Mouse (Mus musculus): ENCODE measurements around the gene Zfp811.
A peak's percentile ranks its signal among the peaks of the same experiment; 100 is the strongest.
"Not testable (repeated sequence)": the region's sequence is repeated elsewhere in the genome, so short reads cannot be mapped to it uniquely, and the experiment has no call there.

The Zfp811 gene

GRCm38 (mm10) chr17:32809544-32810374, at the start of gene Zfp811:
Gene Zfp811 (minus strand): TSS chr17:32809931.
- DNase-seq: peak; percentile 79

GRCm38 (mm10) chr17:32856713-32857112, 47.0 kb upstream of the Zfp811 start:
- DNase-seq: not testable (repeated sequence)

DNA sequence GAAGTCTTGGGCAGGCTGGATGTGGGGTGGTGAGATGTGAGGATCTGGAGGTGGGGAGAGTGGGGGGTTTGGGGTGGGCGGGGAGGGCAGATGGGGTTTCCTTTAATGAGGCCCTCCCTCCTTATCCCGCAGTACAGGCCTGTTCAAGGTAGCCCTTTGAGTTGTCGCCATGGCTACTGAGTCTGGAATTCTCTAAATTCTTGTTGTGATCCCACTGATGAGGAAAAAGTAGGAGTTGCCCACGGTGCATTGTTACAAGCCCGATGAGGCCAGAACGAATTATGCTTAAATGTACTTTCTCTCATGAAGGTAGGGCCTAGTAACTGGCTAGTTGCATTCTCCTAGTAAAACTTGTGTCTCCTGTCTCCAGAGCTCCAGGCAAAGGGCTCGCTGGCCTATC, 41.9 kb upstream of the Zfp811 start:
- no peak for DNase-seq

- no peak for DNase-seq
Measured at GRCm38 (mm10) chr17:32841388-32841787, 31.7 kb upstream of the Zfp811 start.

GRCm38 (mm10) chr17:32839083-32839802, 29.5 kb upstream of the Zfp811 start:
- no peak for DNase-seq

DNA sequence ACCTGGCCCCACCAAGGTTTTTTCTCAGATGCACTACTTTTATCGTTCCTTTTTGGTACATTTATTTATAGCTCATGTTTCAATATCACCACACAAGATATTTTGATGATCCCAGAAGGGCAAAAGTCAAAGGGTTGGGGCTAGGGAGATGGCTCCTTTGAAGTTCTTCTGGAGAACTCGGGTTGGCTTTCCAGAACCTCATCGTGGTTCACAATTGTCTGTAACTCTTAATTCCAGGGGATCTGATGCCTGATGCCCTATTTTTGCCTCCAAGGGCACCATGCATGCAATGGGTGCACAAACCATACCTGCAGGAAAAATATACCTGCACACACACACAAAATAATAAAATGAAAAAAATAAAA, 20.7 kb upstream of the Zfp811 start:
- no peak for DNase-seq

- DNase-seq: peak; percentile 85 to 87
Measured at GRCm38 (mm10) chr17:32829540-32830417, 20.0 kb upstream of the Zfp811 start, which contains the start of gene Zfp799. Gene Zfp799 (minus strand): TSS chr17:32830261.

- no peak for DNase-seq
Measured at GRCm38 (mm10) chr17:32816074-32816784, 6.5 kb upstream of the Zfp811 start.

DNA sequence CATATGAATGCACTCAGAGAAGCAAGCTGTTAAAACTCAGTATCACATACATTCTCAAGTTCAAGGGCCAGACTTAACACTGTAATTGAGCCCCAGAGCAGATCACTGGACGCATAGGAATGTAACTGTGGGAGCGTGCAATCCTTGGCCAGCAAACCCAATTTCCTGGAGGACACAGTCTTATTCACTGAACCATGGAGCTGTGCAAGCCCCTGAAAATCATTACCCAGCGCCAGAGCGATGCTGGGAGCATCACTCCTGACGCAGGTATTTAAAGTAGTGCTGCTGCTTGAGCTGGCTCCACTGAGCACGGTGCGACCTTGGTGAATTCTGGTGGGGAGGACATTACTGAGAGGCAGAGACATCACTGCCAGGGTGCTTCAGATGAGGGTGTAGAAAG, 4.4 kb upstream of the Zfp811 start:
- DNase-seq: no peak

- DNase-seq: no peak
Measured at GRCm38 (mm10) chr17:32810648-32811047, 917 bp upstream of the Zfp811 start.

DNA sequence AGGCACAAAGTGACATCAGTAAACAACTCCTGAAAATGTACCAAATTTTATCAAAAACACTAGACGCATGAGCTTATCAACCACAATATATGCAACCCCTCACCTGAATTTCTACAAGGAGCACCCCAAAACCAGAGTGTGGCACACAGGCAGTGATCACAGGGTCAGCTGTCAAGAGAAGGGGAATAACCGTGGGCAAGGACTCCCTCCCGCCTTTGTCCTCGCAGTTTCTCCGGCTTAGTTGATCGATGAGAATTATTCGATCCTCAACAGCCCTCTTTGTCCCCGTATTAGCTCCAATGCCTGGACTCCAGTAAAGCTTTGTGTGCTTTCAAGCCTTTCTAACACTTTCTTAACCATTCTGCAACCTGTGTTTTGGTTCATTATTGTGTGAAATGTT, 810 bp downstream of the Zfp811 start:
- DNase-seq: peak in 1 of 2 experiments; percentile 38

- DNase-seq: no peak
Measured at GRCm38 (mm10) chr17:32789244-32789643, 20.5 kb downstream of the Zfp811 start.

DNA sequence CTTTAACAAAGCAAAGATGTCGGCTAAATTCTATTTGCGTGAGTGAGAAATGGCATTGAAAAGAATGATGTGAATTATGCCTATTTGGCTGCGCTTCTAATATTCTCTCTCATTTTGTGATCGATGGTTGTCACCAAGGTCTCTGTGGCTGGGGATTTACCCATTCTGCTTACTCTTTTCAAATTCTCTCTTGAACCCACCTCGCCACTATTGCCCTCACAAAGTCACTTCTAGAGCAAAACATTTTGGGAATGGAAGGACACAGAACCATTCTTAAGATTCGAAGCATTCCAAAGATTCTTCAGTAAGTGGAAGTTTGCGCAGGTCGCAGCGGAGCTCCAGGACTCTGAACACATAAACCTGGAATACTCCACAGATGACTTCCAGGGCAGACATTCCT, 21.2 kb downstream of the Zfp811 start:
- DNase-seq: no peak

- DNase-seq: peak; percentile 88 to 90
Measured at GRCm38 (mm10) chr17:32788094-32788559, 21.6 kb downstream of the Zfp811 start, which contains the start of gene Zfp871. Gene Zfp871 (minus strand): TSS chr17:32788287.

GRCm38 (mm10) chr17:32787436-32788093, 22.2 kb downstream of the Zfp811 start:
- DNase-seq: no peak

GRCm38 (mm10) chr17:32786944-32787343, 22.8 kb downstream of the Zfp811 start:
- no peak for DNase-seq

GRCm38 (mm10) chr17:32785656-32786055, 24.1 kb downstream of the Zfp811 start:
- no peak for DNase-seq

DNA sequence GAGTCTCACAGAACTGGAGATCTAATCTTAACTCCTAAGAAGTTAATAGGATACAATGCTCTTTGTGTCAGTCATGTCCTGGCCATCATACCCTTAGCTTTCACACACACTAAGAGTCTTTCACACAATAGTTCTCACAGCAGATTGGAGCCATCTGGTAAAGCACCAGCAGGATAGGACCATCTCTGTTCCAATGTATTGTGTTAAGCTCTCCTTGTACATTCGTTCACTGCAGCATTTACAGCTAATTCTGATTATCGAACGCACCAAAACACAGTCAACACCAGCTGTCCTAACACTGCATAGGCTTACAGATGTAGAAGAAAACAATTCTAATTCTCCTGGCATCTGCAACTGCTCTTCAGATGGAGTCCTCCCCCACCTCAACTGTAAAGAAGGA, 32.2 kb downstream of the Zfp811 start:
- no peak for DNase-seq

DNA sequence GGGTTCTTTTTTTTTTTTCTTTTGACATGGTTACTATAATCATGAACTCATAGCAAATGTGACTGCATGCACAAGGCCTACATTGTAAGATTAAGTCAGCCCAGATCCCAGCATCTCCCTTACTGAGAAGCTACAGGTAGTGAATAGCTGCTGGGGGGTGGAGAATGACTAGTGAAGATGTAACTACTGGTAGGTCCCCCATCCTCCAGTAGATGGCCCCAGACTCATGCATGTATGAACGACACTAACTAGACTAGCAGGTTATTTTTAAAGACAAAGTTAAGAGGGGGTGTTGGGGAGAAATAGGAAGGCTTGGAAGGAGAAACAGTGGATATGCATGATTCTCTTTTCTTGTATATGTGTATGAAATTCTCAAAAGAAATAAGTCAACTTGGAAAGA, 38.5 kb downstream of the Zfp811 start:
- peak; percentile 28 to 34 for DNase-seq

DNA sequence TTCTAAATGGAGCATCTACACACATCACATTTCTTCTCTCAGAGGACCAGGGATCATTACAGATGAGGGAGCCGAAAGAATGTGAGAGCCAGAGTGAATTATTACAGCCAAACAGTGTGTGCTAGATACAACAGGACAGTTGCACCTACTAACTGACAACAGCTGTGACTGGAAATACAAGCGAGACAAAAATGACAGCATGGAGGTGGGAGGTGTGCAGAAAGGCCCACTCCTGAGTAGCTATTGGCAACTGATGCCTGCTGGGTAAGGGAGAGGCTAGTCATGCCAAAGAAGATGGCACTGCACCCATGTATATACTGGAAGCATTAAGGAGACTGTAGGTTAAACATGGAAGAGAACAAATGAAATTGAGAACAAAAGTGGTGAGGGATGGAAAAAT, 43.3 kb downstream of the Zfp811 start:
- DNase-seq: no peak

- DNase-seq: no peak
Measured at GRCm38 (mm10) chr17:32757331-32757730, 52.4 kb downstream of the Zfp811 start.

- peak; percentile 48 to 50 for DNase-seq
Measured at GRCm38 (mm10) chr17:32753634-32754033, 56.1 kb downstream of the Zfp811 start.
